In genomic region chr13:94645241-94646206, GRCm38 (mm10) we compare ENCODE assay signal across 15 mouse cellular contexts.
DNase-seq lines count a peak whose midpoint lies in the region; ATAC-seq lines count a peak whose summit lies in the region.
"Had no signal": no experiment of that assay in that cellular context is flagged by ENCODE, and none has a peak within 500 bp of the region (broad histone marks: within the 10 kb centered on the region; RNA-seq: fewer than 3 reads in every experiment).

No protein-coding gene starts in this region.

- ATAC-seq in neural tube, embryonic 12.5 days (ENCODE audit: low FRiP score, low read depth), result no peak

- peak; percentile 11 for DNase-seq in adrenal gland, postnatal 14 days
- DNase-seq in adrenal gland, adult 8-10 months, result no peak
- DNase-seq in neural tube, embryonic 10.5 days (ENCODE audit: extremely low spot score, low spot score), result no peak
- DNase-seq in kidney, postnatal 4 days, result peak; percentile 16 to 39
- DNase-seq in Muller cell, postnatal 12 days (ENCODE audit: inconsistent ontology term), result no peak
- no peak for DNase-seq in T-cell, adult 2 months (ENCODE audit: low spot score)
- DNase-seq in right cerebral cortex, postnatal 14 days, result no peak
- DNase-seq: cerebellum, adult 9-11 months; gastrocnemius, postnatal 25 days; heart, postnatal 10 days; lung, postnatal 14 days; right cerebral cortex, postnatal 25 days had no signal

- peak overlapping the region; percentile 31; the same call in 1 of the 2 replicates for H3K4me2 ChIP-seq in neural tube, embryonic 12.5 days (replicated peaks)
- H3K4me2 ChIP-seq: limb, embryonic 13.5 days had no signal

- no peaks in the 10 kb centered on the region for H3K9me3 ChIP-seq in neural tube, embryonic 12.5 days
- H3K9me3 ChIP-seq: limb, embryonic 13.5 days had no signal

- H3K9ac ChIP-seq in neural tube, embryonic 12.5 days, result no peak overlapping the region
- H3K9ac ChIP-seq: limb, embryonic 13.5 days had no signal

- WGBS in neural tube, embryonic 12.5 days, result 66% methylated on average over 19 of the region's 19 CpGs

- no peaks in the 10 kb centered on the region for H3K4me1 ChIP-seq in neural tube, embryonic 12.5 days

- no peak overlapping the region for H3K27ac ChIP-seq in neural tube, embryonic 12.5 days
- H3K27ac ChIP-seq: limb, embryonic 13.5 days; stomach, postnatal 0 days had no signal

- H3K27me3 ChIP-seq in neural tube, embryonic 12.5 days (replicated peaks), result peaks cover 20% of the 10 kb centered on the region

- no peaks in the 10 kb centered on the region for H3K36me3 ChIP-seq in neural tube, embryonic 12.5 days
- H3K36me3 ChIP-seq: limb, embryonic 13.5 days had no signal

- no peak overlapping the region for H3K4me3 ChIP-seq in neural tube, embryonic 12.5 days
- H3K4me3 ChIP-seq: limb, embryonic 13.5 days had no signal

Comparison
In these comparisons a context has a peak if more than half of its experiments do, and no peak if none do; other contexts are left out.
1. DNase-seq: peak in adrenal gland, postnatal 14 days (single experiment) and kidney, postnatal 4 days (2 of 2); none in adrenal gland, adult 8-10 months (single experiment), neural tube, embryonic 10.5 days (single experiment), Muller cell, postnatal 12 days (single experiment), T-cell, adult 2 months (single experiment) and right cerebral cortex, postnatal 14 days (single experiment).